Mouse (Mus musculus): ENCODE measurements around the gene Rps27a. TPM values are rescaled to one million over a fixed set of nuclear protein-coding genes. Genes with fewer than 3 reads are reported as not detected.
A peak's percentile ranks its signal among the peaks of the same experiment; 100 is the strongest.
"Not testable (repeated sequence)": the region's sequence is repeated elsewhere in the genome, so short reads cannot be mapped to it uniquely, and the experiment has no call there.

The Rps27a gene
- total RNA-seq (2021) (100 to 1,000 TPM; 580 to 927 TPM), polyA plus RNA-seq (2012; rRNA removed) (8.1 and 8.9 TPM in 2 replicates)
- long read RNA-seq, transcript Rps27a-202 (6 exons, 791 nt): major isoform, 255 of 317 reads
- long read RNA-seq, transcript Rps27a-201 (5 exons, 637 nt): minor isoform, 27 of 317 reads
- long read RNA-seq, partial matches to known transcripts: 0 of 317 reads
- long read RNA-seq, other reads (novel, unspliced or antisense): 34 of 317 reads

DNA sequence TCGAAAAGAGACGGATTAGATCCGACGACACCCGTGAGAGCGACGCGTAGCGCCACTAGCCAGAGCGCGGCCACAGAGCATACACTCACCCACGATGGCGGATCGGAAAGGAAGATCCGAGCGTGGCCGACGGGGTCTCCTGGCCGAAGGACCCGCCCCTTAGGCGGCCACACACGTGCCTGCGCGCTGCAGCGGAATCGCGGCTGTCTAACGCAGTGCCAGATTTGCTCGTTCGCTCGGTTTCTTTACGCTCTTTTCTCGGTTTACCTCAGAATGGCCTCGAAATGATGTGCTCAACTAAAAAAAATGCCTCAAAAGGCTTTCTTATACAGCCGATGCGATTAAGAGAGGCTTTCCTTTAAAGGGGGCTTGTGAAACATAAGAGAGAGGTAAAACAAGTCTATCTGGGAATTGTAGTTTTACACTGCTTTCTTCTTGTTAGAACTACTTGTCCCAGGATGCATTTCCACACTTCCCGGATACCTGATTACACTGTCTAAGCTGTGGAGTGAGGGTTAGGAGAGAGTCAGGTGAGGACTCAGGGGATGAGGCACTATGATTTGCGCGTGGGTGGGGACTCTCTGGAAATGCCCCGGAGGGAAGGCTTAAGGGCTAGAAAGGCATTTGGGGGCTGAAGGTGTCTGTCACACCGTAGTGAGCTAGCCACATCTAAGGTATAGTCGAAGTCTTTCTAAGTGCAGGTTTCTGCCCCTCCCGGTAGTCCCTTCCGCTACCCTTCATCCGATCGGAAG, at the start of gene Rps27a, which contains the start of gene Clhc1:
Gene Rps27a (minus strand): TSS at position 358 of the 752 bp plus-strand sequence.
Gene Clhc1 (plus strand): TSS at position 199 of the 752 bp plus-strand sequence.
- DNase-seq: peak; percentile 94

DNA sequence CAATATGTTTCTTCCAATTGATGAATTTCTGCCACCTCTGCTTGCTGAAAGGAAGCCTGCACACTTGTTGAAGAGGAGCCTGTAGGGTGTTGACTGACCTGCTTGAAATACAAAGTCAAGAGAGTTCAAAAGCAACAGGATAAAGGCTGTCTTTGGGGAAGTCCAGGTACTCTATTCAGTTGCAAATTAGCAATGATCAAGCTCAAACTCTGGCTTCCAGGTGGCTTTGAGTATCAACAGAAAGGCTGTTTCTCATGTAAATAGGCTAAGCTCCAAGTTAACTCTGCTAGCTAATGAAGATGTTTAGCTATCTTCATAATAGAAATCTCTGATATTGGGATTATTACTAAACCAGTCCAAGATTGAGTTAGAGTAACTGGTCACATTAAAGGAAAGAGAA, 49.2 kb upstream of the Rps27a start:
- DNase-seq: no peak

DNA sequence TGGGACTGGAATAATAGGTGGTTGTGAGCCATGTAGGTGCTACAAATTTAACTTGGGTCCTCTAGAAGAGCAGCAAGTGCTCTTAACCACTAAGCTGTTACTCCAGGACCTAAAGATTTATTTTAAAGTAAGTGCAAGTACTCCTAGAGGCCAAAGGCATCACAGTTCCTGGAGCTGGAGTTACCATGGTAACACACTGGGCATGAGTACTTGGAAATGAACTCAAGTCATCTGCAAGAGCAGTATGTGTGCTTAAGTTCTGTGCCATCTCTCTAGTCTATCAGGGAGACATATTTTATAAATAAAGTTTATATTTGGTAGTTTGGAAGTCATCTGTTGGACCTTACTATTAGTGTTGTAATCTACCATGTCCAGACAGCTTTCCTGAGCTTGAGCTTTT, 47.3 kb upstream of the Rps27a start:
- DNase-seq: no peak

GRCm38 (mm10) chr11:29579610-29580009, 31.7 kb upstream of the Rps27a start:
- no peak for DNase-seq

DNA sequence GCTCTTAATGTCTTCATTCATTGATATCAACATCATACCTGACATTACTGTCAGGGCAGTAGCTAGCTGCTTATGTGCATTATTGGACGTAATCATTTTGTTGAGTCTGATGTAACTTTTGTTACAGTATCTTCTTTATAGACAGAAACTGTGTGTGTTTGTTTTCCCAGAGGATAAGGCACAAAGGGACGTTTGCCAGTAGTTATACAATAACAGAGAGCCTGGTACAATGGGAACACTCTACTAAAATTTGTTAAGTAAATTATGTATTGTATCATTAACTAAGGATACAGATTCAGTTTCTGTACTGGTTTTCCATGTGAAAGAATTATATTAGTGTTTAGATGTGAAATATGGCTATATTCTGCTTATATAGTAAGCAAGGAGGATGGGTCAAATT, 24.7 kb upstream of the Rps27a start:
- DNase-seq: no peak

DNA sequence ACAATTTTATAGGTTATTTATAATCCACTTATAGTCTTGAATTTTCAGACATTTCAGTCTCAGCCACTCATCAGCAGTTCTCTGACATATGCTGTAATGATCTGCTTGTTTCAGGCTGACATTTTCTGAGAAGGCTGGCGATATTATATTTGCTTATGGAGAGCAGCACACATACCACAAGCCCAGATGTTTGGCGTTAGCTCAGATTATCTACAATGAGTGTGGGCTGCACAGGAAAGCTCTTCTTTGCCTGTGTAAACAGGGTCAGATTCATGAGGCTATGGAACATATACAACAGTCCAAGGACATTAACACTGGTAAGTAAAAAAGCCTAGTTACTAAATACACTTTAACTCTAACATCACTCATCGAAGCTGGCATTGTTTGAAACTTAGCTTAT, 23.6 kb upstream of the Rps27a start:
- DNase-seq: no peak

GRCm38 (mm10) chr11:29563406-29563805, 15.5 kb upstream of the Rps27a start:
- DNase-seq: no peak

GRCm38 (mm10) chr11:29560990-29561389, 13.1 kb upstream of the Rps27a start:
- DNase-seq: no peak

GRCm38 (mm10) chr11:29560452-29560851, 12.5 kb upstream of the Rps27a start:
- no peak for DNase-seq

GRCm38 (mm10) chr11:29549425-29549778, 1.5 kb upstream of the Rps27a start:
- no peak for DNase-seq

DNA sequence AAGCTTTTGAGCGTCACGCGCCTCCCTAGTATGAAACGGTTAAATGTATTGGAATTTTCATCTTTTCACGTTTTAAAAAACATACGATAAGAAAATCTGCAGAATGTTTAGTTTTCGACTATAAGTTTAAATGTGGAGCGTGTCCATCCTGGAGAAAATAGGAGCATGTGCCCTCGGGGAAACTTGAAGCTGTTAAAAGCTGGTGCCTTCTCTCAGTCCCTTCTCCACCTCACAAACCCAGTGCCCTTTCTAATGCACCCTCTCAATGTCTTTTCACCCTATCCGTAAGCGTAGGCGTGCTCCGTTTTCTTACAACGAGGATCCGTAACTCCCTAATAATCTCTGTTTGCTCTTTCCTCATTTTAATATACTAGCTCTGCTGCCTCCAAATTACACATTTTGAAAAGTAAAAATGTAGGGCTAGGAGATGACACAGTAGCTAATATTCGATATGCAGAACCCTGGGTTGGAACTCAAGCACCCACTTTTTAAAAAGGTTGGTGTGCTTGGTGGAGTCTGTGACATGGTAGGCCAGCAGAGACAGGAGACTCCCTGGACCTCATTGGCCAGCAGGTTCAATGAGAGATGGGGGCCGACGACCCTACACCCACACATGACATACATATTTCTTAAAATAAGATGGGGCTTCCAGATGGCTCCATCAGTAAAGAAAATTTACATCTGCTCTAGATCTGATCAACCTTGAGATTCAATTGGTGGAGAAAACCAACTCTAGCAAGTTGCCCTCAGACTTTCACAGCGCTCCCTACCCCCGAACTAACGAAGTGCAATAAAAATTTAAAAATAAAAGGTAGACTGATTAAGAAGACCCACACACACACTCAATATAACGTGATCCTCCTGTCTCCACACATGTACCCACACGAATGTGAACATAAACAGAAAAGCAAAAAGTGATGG, 855 bp upstream of the Rps27a start:
- peak; percentile 12 for DNase-seq

DNA sequence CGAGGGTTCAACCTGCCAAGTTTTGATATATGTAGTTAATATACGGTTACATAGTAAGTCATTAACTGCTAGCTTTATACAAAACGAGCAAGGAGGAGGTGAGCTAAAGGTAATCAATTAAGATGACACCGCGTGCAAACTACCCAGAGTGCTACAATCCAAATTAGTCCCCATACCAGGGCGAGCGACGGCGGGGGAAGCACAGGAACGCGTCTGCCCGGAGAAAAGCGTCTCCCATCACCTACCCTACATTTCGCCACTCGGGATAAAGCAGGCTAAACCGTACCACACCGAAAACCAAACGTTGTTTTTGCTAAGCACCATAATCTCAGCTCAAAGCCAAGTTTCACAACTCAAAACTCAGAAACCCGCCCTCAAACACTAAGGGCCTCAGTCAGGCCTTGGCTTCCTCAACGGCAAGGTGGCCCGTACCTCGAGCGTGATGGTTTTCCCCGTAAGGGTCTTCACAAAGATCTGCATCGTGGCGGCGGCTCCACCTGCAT, 609 bp downstream of the Rps27a start:
- DNase-seq: no peak

DNA sequence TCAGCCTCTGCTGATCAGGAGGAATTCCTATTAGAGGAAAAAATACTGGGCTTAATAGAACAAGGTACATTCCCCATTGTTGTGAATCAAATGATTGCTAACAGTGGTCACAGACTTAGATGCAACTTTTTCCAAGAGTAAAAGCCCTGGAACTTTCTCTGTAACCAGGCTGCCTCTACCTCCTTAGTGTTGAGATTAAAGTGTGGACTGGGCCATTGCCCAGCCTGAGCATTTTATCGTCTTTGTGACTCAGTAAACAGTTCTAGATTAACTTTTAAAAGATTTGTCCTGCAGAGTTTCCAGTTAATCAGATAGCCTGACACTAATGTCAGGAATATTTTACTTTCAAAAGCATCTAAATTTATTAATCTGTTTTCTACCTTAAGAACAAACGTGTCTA, 1.1 kb downstream of the Rps27a start:
- DNase-seq: no peak

- DNase-seq: not testable (repeated sequence)
Measured at GRCm38 (mm10) chr11:29546297-29546696, 1.6 kb downstream of the Rps27a start.

DNA sequence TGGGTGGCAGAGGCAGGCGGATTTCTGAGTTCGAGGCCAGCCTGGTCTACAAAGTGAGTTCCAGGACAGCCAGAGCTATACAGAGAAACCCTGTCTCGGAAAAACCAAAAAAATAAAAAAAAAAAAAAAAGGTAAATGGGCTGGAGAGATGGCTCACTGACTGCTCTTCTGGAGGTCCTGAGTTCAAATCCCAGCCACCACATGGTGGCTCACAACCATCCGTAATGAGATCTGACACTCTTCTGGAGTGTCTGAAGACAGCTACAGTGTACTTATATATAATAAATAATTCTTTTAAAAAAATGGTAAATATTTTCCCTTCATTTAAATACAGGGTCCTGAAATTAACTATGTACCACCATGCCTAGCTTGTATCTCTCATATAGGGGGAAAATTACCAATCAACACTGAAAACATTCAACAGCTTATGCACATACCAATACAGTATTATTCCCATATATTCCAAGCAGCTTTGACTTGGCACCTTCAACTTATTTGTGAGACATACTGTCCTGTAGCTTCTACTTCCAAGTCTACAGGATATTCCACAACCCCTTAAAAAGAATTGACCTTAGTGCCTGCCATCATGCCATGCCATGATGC, 2.7 kb downstream of the Rps27a start:
- DNase-seq: not testable (repeated sequence)

DNA sequence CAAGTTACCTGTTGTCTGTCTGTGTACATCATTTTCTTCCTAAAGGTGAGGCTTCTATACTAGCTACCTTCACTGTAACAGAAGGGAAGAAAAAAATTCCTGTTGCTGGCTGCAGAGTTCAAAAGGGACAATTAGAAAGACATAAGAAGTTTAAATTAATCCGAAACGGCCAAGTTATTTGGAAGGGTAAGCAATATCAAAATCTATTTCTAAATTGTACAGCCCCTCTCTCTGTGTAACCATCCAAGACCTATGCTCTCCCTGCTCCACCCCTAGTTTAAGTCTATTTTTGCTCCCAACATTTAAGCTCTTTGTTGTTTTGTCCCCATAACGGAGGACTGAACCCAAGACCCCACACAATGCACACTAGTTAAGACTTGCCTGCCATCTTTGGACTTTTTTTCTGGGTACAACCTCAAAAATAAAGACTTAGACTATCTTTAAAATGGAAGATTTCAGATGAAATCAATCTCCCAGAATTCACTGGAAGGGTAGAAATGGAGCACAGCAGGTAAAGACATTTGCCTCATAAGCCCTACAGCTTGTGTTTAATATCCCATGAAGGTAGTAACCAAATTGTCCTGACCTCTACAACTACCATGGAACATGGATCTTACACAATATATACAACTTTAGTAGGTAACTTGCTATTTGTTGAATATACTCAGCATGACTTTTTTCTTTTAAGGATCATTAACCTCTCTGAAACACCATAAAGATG, 3.5 kb downstream of the Rps27a start:
- DNase-seq: no peak

- DNase-seq: no peak
Measured at GRCm38 (mm10) chr11:29538201-29538600, 9.7 kb downstream of the Rps27a start.

DNA sequence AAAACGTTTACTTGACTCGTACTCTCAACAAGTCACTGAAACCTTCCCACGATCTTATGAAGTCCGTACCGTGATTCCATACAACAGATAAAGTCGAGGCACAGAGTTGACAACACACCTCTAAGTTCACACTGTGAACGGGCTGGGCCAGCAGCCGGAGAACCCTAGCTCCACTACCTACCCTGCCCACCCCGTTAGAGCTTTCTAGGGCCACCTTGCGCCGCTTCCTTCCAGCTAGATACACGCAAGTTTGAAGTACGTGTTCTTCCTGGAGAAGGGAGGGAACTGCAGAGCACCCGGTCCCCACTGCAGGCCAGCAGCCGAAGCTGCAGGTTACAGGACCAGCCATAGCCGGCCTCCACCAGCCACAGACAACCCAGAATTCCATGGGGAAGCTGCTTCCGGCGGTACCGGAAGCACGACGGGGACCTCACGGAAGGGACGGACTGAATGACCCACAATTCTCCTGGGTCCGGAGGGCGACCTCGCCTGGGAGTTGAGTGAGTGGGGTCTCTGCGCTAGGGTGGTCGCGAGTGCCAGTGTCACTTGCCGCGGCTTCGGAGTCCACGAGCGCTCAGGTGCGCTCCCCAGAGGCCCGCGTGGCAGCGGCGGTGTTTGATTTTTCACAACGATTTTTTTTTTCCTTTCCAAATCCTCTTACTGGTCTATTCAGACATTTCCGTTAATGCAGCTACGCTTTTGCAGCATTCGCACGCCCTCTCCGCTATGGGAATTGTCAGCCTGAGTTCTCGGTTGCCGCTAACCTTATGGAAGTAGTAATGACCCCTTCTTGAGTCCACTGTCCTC, 21.7 kb downstream of the Rps27a start, which contains the start of gene Mtif2:
Gene Mtif2 (plus strand): TSS at position 421 of the 807 bp plus-strand sequence.
- peak; percentile 90 for DNase-seq

- peak; percentile 95 for DNase-seq
Measured at GRCm38 (mm10) chr11:29514682-29515412, 33.1 kb downstream of the Rps27a start, which contains the start of gene Prorsd1. Gene Prorsd1, minus strand, starts transcription at chr11:29515033.

DNA sequence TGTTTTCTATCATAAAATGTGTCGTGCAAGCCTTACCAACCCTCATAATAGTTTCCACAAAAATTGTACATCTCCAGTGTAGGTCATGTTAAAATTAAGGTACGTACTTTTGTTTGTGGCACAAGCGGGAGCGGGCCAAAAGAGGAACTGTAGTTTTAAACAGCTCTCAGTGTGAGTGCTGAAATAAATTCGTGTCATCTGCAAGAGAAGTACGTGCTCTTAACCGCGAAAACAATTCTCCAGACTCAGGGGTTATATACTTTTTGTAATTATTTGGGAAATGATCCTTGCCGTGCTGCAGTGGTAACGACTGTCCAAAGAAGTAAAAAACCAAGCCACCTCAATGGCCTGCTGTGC, 33.6 kb downstream of the Rps27a start:
- no peak for DNase-seq
